Mouse (Mus musculus) heart, embryonic 13.5 days (tissue): ENCODE measurements at regions not wholly inside any gene's neighbourhood (a gene's known extent, or its start where the extent isn't known, plus 50 kb on each side); places are given as distances from the start of the nearest gene placed in this dataset.
A peak's percentile ranks its signal among the peaks of the same experiment; 100 is the strongest.

ENCODE experiments used
- ATAC-seq: fragments of 200-750 bp; cut with Nextera tagmentation; 2 replicates; pipeline ENCODE4 v1.8.0; 2017; ENCODE audit warnings: moderate TSS enrichment; ENCODE audit not compliant: insufficient number of reproducible peaks, low FRiP score, low TSS enrichment; ENCODE audit errors: extremely low read depth
- H3K27ac ChIP-seq: fragments of 300-500 bp; sonication (generic); replicated peaks from 2 replicates; pipeline ENCODE4 v1.5.1; 2015; ENCODE audit warnings: moderate library complexity, mild to moderate bottlenecking, inconsistent platforms
- H3K27me3 ChIP-seq: fragments of 300-500 bp; sonication (generic); replicated peaks from 2 replicates; pipeline ENCODE4 v1.6.1; 2015; ENCODE audit warnings: mild to moderate bottlenecking, inconsistent platforms
- H3K36me3 ChIP-seq: fragments of 300-500 bp; sonication (generic); 2 replicates; pipeline ENCODE4 v1.6.1; 2015; ENCODE audit warnings: mild to moderate bottlenecking, inconsistent platforms
- H3K4me1 ChIP-seq: fragments of 300-500 bp; sonication (generic); 2 replicates; pipeline ENCODE4 v1.6.1; 2015; ENCODE audit warnings: inconsistent platforms
- H3K4me2 ChIP-seq: fragments of 300-500 bp; sonication (generic); 2 replicates; pipeline ENCODE4 v1.6.1; 2015; ENCODE audit warnings: inconsistent platforms, mild to moderate bottlenecking, moderate library complexity
- H3K4me3 ChIP-seq: fragments of 300-500 bp; sonication (generic); 2 replicates; pipeline ENCODE4 v1.5.1; 2015; ENCODE audit warnings: moderate library complexity, mild to moderate bottlenecking, inconsistent platforms
- H3K9ac ChIP-seq: fragments of 300-500 bp; sonication (generic); 2 replicates; pipeline ENCODE4 v1.6.1; 2015; ENCODE audit warnings: inconsistent platforms, mild to moderate bottlenecking, moderate library complexity
- H3K9me3 ChIP-seq: fragments of 300-500 bp; sonication (generic); 2 replicates; pipeline ENCODE4 v1.6.1; 2016; ENCODE audit warnings: inconsistent platforms
- WGBS: fragments of 180-500 bp; shearing (Covaris S2); methylation state at CpG from one replicate; pipeline ENCODE4 v1.1.7; 2015; ENCODE audit warnings: mixed read lengths; 5-methylcytosine and 5-hydroxymethylcytosine counted together

DNA sequence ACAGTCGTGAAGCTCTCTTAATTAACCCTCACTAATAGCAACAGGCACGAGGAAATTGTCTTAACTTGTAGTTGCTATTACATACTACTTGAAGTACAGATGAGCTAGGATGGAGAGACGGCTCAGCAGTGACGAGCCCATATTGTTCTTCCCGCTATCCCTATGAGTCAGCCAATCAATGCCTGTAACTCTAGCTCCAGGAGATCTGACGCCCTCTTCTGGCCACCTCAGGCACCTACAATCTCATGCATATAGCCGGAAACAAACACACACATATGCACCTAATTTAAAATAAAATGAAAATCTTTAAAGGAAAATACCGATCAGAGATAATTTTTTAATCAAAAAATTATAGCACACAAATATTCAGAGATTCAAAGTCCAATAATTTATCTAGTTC is 125.3 kb upstream of the Fn1 start:
- H3K36me3 ChIP-seq, result no peaks in the 10 kb centered on the region
- no peaks in the 10 kb centered on the region for H3K4me1 ChIP-seq
- no peak overlapping the region for H3K4me3 ChIP-seq
- no peaks in the 10 kb centered on the region for H3K9me3 ChIP-seq
- H3K27ac ChIP-seq, result no peak overlapping the region
- no peak overlapping the region for H3K4me2 ChIP-seq
- WGBS, result 81% methylated on average over 8 of the region's 8 CpGs
- ATAC-seq, result no peak
- H3K9ac ChIP-seq, result no peak overlapping the region
- no peaks in the 10 kb centered on the region for H3K27me3 ChIP-seq

DNA sequence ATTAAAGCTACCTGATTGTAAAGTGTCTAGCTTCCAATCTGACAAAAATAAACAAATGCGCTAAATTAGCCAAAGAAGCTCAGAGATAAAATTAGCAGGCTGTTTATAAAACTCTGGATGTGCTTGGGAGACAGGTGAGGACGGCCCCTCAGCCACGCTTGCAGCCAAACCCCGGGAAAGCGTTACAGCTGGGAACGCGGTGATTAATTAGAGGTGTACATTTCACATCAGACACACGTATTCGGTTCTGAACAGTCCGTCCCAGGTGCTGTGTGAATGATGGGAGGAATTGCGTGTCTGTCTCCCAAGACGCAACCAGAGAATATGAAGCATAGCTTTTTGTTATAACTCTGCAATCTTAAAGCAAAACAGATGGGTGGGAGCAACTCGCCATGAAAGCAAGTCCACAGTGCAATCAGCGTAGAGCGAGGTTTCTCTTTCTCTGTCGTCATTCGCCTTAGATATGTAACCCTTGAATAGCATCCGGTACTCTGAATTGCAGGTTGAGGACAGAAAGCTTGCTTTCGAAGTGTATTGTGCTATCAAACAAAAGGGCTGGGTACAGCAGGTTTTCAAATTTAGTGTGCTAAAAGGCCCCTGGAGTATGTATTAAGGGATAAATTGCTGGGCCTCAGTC is 123.0 kb upstream of the Fn1 start:
- H3K36me3 ChIP-seq, result no peaks in the 10 kb centered on the region
- 0 out of 2 replicates have a peak, but pooled peaks cover 5% of the 10 kb centered on the region for H3K4me1 ChIP-seq
- H3K4me2 ChIP-seq, result peak overlapping the region; percentile 28
- H3K9me3 ChIP-seq, result 0 out of 2 replicates have a peak, but pooled peaks cover 7% of the 10 kb centered on the region
- 69% methylated on average over 19 of the region's 19 CpGs for WGBS
- H3K27me3 ChIP-seq, result no peaks in the 10 kb centered on the region
- H3K27ac ChIP-seq, result no peak overlapping the region
- ATAC-seq, result no peak
- H3K9ac ChIP-seq, result no peak overlapping the region
- peak overlapping the region; percentile 24; the same call in 1 of the 2 replicates for H3K4me3 ChIP-seq

DNA sequence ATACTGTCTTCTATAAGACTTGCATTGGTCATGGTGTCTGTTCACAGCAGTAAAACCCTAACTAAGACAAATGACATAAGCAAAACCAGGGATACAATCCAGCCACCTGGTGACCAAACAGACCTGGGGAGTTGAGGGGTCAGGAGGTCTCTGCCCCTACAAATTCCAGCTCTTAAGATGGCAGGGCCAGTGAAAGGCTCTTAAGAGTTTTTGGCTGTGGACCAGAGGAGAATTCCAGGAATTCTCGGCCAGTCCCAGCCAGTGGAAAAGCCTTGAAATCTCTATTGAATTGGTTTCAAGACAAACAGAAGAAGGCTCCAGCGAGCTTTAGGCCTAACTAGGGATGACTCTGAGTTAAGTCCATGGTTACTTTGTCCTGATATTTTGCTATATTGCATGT is 119.5 kb upstream of the Fn1 start:
- H3K36me3 ChIP-seq, result no peaks in the 10 kb centered on the region
- 0 out of 2 replicates have a peak, but pooled peaks cover 7% of the 10 kb centered on the region for H3K9me3 ChIP-seq
- H3K9ac ChIP-seq, result no peak overlapping the region
- 0 out of 2 replicates have a peak, but pooled peaks cover 5% of the 10 kb centered on the region for H3K4me1 ChIP-seq
- H3K27me3 ChIP-seq, result no peaks in the 10 kb centered on the region
- H3K27ac ChIP-seq, result no peak overlapping the region
- H3K4me3 ChIP-seq, result no peak overlapping the region
- H3K4me2 ChIP-seq, result no peak overlapping the region
- WGBS, result 60% methylated on average over 2 of the region's 2 CpGs
- ATAC-seq, result no peak

DNA sequence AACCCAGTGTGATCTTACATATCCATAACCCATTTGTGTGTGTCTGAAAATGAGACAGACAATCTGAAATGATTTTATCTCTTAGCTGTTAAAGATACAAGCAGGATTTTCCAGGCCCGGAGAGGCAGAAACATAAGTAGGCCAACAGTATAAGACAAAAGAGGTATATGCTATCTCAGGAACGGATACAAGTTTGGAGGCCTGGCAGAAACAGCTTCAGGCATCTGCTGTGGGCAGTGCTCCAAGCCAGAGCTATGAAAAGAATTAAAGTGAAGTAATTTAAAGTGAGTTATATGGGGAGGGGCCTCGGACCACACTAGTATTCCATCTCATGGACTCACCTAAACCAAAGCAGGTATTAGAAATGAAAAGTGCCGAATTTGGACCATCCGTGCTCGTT is 118.8 kb upstream of the Fn1 start:
- Histone ChIP-seq H3K4me3 (no peak overlapping the region), H3K4me2 (no peak overlapping the region), H3K36me3 (no peaks in the 10 kb centered on the region), H3K9ac (no peak overlapping the region), H3K9me3 (0 out of 2 replicates have a peak, but pooled peaks cover 7% of the 10 kb centered on the region), H3K27ac (no peak overlapping the region), H3K4me1 (0 out of 2 replicates have a peak, but pooled peaks cover 5% of the 10 kb centered on the region), H3K27me3 (no peaks in the 10 kb centered on the region)
- ATAC-seq, result no peak
- 74% methylated on average over 6 of the region's 6 CpGs for WGBS

DNA sequence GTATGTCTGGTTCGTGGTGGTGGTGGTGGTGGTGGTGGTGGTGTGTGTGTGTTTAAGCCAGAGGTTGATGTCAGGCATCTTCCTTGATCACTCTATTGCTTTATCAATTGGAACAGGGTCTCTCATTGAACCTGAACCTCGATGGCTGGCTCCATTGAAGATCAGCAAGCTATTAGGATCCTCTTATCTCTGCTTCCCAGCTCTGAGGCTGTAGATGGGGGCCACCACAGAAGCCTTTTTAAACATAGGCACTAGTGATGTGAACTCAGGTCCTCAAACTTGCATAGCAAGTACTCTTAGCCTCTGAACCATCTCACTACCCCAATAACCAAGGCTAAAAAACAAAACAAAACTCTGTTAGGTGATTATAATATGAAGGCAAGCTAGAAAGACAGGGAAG is 116.6 kb upstream of the Fn1 start:
- Histone ChIP-seq H3K4me1 (0 out of 2 replicates have a peak, but pooled peaks cover 7% of the 10 kb centered on the region), H3K9me3 (0 out of 2 replicates have a peak, but pooled peaks cover 7% of the 10 kb centered on the region), H3K9ac (no peak overlapping the region), H3K27ac (no peak overlapping the region), H3K36me3 (no peaks in the 10 kb centered on the region), H3K4me2 (no peak overlapping the region), H3K27me3 (no peaks in the 10 kb centered on the region), H3K4me3 (no peak overlapping the region)
- ATAC-seq, result no peak
- WGBS, result 54% methylated on average over 2 of the region's 2 CpGs

DNA sequence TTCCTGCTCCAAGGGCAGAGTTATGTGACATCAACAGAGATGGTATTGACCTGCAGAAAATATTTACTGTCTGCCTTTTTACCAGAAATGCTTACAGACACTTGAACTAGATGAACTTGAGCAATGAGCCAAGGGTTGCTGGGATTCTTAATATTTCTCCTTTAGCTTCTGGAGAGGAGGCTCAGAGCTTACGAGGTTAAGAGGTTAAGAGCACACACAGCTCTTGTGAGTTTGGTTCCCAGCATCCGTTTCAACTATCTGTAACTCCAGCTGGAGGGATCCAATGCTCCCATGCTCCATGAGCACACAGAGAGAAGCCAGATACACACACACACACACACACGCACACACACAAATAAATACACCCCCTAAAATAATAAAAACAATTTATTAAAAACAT is 114.7 kb upstream of the Fn1 start:
- 0 out of 2 replicates have a peak, but pooled peaks cover 10% of the 10 kb centered on the region for H3K4me1 ChIP-seq
- H3K9me3 ChIP-seq, result 0 out of 2 replicates have a peak, but pooled peaks cover 7% of the 10 kb centered on the region
- 60% methylated on average over 3 of the region's 3 CpGs for WGBS
- no peaks in the 10 kb centered on the region for H3K27me3 ChIP-seq
- no peak overlapping the region for H3K9ac ChIP-seq
- H3K4me3 ChIP-seq, result no peak overlapping the region
- no peak overlapping the region for H3K4me2 ChIP-seq
- H3K27ac ChIP-seq, result no peak overlapping the region
- no peaks in the 10 kb centered on the region for H3K36me3 ChIP-seq
- ATAC-seq, result no peak

DNA sequence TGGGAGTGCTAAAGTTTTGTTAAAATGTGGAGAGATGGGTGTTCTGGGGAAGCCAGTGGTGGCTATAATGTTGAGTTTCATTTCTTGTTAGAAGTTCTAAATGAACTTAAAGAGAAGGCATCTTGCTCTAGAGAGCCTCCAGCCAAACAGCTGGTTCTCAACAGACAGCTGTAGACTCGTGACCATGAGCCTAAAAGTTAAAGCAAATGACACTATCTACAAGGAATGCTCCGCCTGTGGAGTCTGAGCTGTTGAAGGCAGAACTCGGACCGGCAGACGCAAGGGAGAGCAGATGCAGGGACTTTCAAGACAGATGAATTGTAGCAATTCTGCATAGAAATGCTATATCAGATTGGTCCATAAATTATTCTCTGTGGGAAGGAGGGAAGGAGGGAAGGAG is 114.1 kb upstream of the Fn1 start:
- no peak for ATAC-seq
- Histone ChIP-seq H3K4me2 (no peak overlapping the region), H3K9ac (no peak overlapping the region), H3K4me1 (0 out of 2 replicates have a peak, but pooled peaks cover 7% of the 10 kb centered on the region), H3K27ac (no peak overlapping the region), H3K27me3 (no peaks in the 10 kb centered on the region), H3K4me3 (no peak overlapping the region), H3K36me3 (no peaks in the 10 kb centered on the region), H3K9me3 (0 out of 2 replicates have a peak, but pooled peaks cover under 1% of the 10 kb centered on the region)
- 44% methylated on average over 5 of the region's 5 CpGs for WGBS

DNA sequence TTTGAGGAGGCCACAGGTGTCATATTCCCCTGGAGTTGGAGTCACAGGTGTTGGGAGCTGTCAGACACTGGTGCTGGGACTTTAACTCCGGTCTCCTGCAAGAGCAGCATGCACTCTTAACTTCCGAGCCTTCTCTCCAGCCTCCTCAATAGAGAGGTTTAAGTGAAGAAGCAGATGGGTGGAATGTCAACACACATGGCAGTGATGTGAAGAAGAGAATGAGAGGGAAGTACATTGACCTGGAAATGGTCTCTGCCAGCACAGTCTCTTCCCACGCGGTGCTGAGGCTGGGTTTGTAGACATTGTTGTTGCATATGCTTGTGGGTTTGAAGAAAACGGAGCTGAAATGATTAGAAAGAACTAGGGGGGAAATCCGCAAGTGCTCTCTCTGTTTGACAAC is 112.0 kb upstream of the Fn1 start:
- no peak overlapping the region for H3K9ac ChIP-seq
- ATAC-seq, result no peak
- WGBS, result 60% methylated on average over 6 of the region's 6 CpGs
- H3K27me3 ChIP-seq, result no peaks in the 10 kb centered on the region
- no peaks in the 10 kb centered on the region for H3K9me3 ChIP-seq
- H3K4me1 ChIP-seq, result 0 out of 2 replicates have a peak, but pooled peaks cover 7% of the 10 kb centered on the region
- H3K36me3 ChIP-seq, result no peaks in the 10 kb centered on the region
- no peak overlapping the region for H3K27ac ChIP-seq
- no peak overlapping the region for H3K4me3 ChIP-seq
- H3K4me2 ChIP-seq, result no peak overlapping the region

DNA sequence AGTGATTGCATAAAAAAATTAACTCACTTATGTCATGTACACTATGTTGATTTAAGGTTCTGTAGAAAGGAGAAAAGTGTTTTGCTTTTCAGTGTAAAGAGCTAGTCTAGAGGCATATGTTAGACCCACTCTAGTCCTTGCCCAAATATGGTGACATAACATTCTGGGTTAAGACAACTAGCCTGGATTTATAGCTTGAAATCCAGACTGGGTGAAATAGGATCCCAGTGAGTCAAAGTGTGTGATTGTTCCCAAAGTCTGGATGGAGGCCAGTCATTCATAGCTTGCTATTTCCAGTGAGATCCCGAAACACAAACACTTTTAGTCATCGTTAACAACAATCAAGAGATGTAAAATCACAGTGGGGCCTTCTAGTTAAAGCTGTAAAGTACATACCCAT is 110.5 kb upstream of the Fn1 start:
- no peaks in the 10 kb centered on the region for H3K36me3 ChIP-seq
- WGBS, result 63% methylated on average over 2 of the region's 2 CpGs
- no peaks in the 10 kb centered on the region for H3K9me3 ChIP-seq
- H3K9ac ChIP-seq, result no peak overlapping the region
- H3K27me3 ChIP-seq, result no peaks in the 10 kb centered on the region
- 0 out of 2 replicates have a peak, but pooled peaks cover 7% of the 10 kb centered on the region for H3K4me1 ChIP-seq
- no peak overlapping the region for H3K27ac ChIP-seq
- no peak for ATAC-seq
- no peak overlapping the region for H3K4me2 ChIP-seq
- no peak overlapping the region for H3K4me3 ChIP-seq

DNA sequence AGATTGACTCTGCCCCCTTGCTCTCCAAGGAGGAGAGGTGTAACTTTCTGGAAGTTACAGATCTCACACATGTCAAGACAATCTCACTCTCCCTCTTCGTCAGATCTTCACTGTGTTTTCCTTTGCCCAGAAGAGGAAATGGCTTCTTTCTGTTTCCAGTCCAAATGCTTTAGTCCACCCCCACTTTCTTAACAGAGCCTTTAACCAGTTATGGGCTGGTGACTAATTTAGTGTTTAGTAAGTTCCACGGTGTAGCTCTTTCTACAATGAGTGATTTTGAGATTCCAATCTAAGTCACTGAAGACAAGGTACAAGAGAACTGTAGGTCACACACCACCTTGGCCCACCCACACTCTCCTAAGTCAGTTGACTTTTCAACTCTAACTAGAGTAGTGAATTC is 107.3 kb upstream of the Fn1 start:
- H3K27ac ChIP-seq, result no peak overlapping the region
- WGBS, result 43% methylated on average over 2 of the region's 2 CpGs
- H3K4me3 ChIP-seq, result no peak overlapping the region
- no peak overlapping the region for H3K4me2 ChIP-seq
- no peaks in the 10 kb centered on the region for H3K27me3 ChIP-seq
- ATAC-seq, result no peak
- no peaks in the 10 kb centered on the region for H3K9me3 ChIP-seq
- H3K36me3 ChIP-seq, result no peaks in the 10 kb centered on the region
- H3K4me1 ChIP-seq, result peaks cover 11% of the 10 kb centered on the region
- H3K9ac ChIP-seq, result no peak overlapping the region

DNA sequence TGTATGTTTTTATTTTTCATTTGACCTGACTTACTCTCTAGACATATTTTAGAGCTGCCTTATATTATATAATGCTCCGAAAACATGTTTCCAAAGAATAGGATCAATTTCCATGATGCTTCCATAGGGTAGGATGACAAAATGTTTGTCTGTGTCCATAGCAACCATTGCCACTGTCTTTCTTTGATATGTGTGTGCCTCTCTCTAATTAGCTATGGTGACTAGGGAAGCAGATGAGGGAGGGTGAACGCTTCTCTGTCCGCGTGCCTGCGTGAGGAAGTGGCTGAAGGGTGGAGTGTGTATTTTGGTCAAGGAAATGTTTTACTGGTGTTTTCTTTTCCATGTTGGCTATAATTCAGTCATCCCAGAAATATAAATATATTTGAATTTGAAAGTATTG is 104.2 kb upstream of the Fn1 start:
- H3K27ac ChIP-seq, result no peak overlapping the region
- ATAC-seq, result no peak
- no peaks in the 10 kb centered on the region for H3K27me3 ChIP-seq
- no peaks in the 10 kb centered on the region for H3K36me3 ChIP-seq
- WGBS, result 81% methylated on average over 5 of the region's 5 CpGs
- no peak overlapping the region for H3K4me2 ChIP-seq
- peaks cover 4% of the 10 kb centered on the region for H3K4me1 ChIP-seq
- no peak overlapping the region for H3K4me3 ChIP-seq
- H3K9me3 ChIP-seq, result peaks cover 9% of the 10 kb centered on the region
- no peak overlapping the region for H3K9ac ChIP-seq

DNA sequence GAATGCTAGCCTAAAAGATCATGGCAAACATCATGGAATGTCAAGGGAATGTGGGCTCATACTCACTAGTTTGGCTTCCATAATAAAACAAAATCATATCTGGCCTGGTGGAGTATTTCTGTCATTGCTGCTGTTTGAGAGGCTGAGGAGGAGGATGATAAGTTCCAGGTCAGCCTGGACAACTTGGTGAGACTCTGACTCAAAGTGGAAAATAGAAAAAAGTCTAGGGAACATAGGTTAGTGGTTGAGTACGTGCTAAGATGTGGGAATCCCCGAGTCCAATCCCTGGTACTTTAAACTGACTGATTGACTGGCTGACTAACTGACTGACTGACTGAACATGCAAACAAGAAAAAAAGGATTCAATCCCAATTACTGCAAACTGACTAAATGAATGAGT is 103.2 kb upstream of the Fn1 start:
- Histone ChIP-seq H3K36me3 (no peaks in the 10 kb centered on the region), H3K4me1 (peaks cover 4% of the 10 kb centered on the region), H3K9me3 (peaks cover 9% of the 10 kb centered on the region), H3K9ac (no peak overlapping the region), H3K27ac (no peak overlapping the region; the same call in 1 of the 2 replicates), H3K4me3 (no peak overlapping the region), H3K27me3 (no peaks in the 10 kb centered on the region), H3K4me2 (no peak overlapping the region)
- WGBS, result 36% methylated on average over 2 of the region's 2 CpGs
- no peak for ATAC-seq
